Mouse (Mus musculus): ENCODE measurements at regions not wholly inside any gene's neighbourhood (a gene's known extent, or its start where the extent isn't known, plus 50 kb on each side); places are given as distances from the start of the nearest gene placed in this dataset.

DNA sequence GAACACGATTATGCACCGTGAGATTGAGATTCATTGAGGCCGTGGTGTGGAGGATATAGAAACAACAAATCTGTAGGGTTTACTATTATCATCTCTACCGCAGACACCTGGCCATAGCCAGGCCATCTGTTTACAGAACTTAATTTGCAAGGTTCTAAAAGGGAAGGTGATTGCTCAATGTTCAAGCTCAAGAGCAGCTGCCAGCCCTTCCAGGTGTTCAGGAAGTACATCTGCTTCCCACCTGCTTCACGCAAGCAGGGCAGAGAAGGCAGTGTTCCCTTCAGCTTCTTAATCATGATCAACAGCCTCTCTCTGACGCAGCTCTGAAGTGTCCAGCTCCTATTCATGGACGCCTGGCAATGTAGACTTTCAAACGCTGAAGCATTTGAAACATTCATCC lies 202.4 kb upstream of the Prdm1 start:
- no peak for DNase-seq (ENCODE audit: low spot score in 2 of 2)

- no peak for DNase-seq (ENCODE audit: low spot score in 2 of 2)
Observed at GRCm38 (mm10) chr10:44728963-44729362, 200.7 kb upstream of the Prdm1 start.

- DNase-seq (ENCODE audit: low spot score in 2 of 2): no peak
Observed at GRCm38 (mm10) chr10:44724575-44724974, 196.3 kb upstream of the Prdm1 start.

DNA sequence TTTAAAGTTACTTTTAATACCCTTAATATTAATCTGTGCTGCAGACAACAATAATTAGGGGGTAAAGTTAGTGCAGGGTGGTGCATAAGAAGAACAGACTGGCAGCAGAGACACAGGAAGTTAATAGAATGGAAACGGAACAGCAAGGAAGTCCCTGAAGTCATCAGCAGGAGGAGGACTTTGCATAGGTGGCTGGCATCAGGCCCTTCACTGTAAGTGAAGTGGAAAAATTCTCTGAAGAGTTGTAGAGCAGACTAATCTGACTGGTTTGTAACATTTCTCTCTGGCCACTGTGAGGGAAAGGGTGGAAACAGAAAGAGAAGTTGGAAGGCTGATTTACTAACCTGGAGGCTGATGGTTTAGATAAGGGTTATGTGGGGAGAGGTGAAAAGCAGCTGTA lies 195.5 kb upstream of the Prdm1 start:
- DNase-seq (ENCODE audit: low spot score in 2 of 2): no peak

DNA sequence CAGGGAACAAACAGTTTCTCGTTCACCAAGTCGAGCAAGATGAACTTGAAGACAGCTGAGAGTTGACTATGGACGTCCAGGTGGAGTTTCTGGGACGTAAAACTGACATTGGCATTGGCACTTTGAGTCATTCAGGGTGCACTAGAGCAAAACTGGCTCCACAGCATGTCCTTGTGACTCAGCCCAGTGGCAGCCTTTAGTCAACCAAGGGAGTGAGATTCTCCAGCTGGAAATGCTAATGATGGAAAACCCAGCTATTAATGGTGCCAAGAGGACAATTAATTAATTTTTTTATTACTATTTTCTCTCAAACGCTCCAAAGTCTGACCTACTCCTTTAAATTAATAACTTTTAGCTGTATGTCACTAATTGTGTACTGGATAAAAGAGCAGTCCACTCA lies 195.0 kb upstream of the Prdm1 start:
- DNase-seq (ENCODE audit: low spot score in 2 of 2): no peak

DNA sequence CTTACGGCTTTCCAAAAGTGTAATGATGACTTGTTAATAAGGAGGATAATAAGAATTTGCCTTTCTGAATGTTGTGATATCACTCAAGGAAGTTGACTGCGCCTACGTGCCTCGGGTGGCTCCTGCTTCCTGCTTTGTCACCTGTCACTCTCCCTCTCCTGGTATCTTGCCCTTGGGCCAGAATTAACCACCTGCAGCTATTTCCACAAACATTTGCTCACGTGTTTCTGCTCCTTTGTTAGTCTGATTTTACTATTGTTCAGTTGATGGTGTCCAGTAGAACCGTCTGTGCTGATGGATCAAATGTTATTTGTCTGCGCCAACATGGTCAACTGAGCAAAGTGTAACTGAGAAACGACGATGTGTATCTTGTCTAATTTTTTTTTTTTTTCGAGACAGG lies 193.4 kb upstream of the Prdm1 start:
- DNase-seq (ENCODE audit: low spot score in 2 of 2): no peak

GRCm38 (mm10) chr10:44716612-44717011 lies 188.3 kb upstream of the Prdm1 start:
- DNase-seq (ENCODE audit: low spot score in 2 of 2): no peak

DNA sequence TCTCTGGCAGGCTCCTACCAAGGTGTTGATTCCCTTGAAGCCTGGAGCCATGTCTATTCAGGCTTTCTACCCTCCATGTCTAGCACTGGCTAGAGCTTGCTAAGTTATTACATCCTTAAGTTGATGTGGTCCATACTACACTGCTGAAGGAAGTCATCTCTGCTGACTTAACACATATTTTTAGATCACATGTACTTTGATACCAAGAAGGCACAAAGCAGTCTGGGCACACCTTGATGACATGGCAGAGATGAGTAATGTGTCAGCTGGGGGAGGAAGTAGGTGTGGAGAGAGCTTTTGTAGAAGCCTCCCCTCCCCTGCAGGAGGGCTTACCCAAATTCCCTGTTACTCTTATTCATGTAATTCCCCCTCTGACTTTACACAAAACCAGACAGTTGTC lies 187.6 kb upstream of the Prdm1 start:
- DNase-seq (ENCODE audit: low spot score in 2 of 2): no peak

DNA sequence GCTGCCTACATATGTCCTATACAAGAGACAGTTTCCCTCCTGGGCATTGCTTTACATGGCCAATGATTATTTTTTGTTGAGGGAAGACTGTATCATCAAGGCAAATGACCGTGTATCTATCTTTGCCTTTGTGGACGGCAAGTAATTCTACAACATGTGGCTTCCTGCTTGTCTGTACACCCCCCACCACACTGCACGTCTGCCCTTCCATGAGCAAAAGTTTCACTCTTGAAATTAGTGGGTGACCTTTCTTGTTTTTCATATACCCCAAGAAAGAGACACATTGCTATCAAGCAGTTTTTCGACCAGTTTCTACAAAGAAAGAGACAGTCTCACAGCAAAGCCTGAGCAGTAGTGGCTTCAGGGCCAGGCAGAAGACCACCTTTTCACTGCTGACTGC lies 180.5 kb upstream of the Prdm1 start:
- DNase-seq (ENCODE audit: low spot score in 2 of 2): no peak

- DNase-seq (ENCODE audit: low spot score in 2 of 2): no peak
Observed at GRCm38 (mm10) chr10:44704143-44704542, 175.8 kb upstream of the Prdm1 start.

DNA sequence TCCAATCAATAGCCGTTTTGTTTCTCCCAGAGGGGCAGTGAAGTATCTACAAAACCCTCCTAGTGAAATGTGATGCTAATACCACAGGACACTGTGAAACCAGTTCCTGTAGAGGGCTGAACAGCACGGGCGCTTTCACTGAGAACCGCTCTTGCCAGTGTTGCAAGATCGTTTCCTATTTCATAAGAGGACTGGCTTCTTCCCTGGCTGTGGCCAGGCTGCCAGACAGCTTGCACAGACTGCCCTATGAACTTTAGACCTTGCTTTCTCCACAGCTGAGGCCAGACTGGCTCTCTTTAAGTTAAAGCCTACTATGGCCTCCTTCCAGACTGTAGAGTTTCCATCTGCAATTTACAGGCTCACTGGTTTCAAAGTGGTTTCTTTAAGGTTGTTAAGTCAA lies 173.8 kb upstream of the Prdm1 start:
- no peak for DNase-seq (ENCODE audit: low spot score in 2 of 2)

GRCm38 (mm10) chr10:44699988-44700537 lies 171.8 kb upstream of the Prdm1 start:
- no peak for DNase-seq (ENCODE audit: low spot score in 2 of 2)

DNA sequence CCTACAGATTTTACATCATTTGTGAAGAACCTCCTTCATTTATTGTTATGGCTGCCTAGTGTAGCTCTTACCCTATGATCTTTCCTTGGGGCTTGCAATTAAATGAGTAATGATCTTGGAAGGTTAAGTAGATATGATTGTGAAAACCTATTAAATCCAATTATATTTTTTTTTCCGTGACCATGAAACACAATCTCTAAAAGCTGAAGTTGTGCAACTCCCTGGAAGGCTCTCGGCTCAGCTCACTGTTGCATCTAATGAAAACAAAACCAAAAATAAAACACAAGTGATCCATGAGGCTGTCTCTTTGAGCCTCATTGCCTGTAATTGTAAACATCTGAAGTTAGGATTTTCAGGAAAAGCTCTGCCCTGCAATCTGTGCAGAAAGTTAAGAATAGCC lies 169.7 kb upstream of the Prdm1 start:
- no peak for DNase-seq (ENCODE audit: low spot score in 2 of 2)

GRCm38 (mm10) chr10:44696973-44697372 lies 168.7 kb upstream of the Prdm1 start:
- no peak for DNase-seq (ENCODE audit: low spot score in 2 of 2)

DNA sequence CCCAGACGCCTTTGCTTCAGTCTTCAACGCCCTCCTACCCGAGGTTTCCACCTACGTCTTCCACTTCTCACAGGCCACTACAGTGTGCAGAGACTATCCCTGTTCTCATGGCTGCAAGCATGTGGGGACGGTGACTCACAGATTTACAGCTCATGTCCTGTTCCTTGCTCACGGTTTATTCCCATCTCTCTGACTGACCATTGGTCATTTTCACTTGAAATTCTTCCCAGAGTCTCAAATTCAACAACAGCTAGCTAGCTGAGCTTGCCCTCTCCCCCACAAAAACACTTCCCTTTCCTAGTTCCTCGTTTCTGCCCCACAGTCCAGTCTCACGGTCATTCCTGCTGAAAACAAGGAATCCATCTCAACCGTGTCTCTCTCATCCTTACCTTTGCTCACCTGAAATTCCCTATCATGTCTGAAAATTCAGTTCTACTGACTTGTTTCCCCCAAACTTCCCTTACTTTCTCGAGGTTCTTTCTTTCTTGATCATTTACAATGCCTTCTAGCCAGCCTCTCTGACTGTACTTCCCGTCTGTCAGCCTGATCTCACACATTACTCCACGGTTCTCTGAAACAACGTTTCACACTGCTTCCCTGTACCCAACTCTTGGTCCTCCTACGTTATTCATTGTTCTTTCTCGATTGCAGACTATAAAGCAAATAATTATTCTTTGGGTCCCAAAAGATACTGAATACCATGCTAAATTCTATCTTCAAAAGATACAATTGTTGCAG lies 163.5 kb upstream of the Prdm1 start:
- DNase-seq (ENCODE audit: low spot score in 2 of 2): no peak

DNA sequence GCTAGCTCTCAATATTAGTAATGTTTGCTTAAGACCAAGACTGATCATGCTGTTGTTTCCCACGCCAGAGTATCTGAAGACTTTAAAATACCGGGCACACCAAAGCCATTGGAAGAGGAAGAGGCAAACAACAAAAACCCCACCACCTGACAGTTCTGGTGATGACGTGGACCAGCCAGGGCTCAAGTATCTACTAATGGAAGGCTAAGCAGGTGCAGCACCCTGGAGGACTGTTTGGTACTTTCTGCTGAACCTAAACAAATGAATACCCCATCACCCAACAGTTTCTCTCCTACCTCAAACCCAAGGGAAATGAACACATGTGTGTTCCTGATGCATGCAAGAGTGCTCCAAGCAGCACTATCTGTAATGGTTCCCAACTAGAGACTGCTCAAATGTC lies 160.3 kb upstream of the Prdm1 start:
- no peak for DNase-seq (ENCODE audit: low spot score in 2 of 2)

DNA sequence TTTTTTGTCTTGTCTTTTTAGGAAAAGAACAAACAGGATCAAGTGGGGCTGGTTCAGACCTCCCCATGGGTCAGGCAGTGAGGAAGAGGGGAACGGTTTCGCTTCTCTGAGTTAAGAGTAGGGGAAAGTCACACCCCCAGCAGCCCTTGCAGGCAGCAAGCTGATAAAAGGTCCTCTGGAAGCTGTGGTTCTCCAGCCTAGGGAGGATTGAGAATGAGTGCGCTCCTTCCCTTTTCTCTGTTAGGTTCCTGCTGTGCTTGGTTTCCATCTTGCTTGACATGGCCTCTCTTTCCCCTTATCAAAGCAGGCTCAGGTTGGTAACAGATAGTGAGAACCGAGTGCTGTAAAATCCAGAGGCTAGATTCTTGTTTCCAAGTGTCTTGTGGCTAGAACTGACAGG lies 157.8 kb upstream of the Prdm1 start:
- DNase-seq (ENCODE audit: low spot score in 2 of 2): no peak

- DNase-seq (ENCODE audit: low spot score in 2 of 2): peak; percentile 11 to 38
Observed at GRCm38 (mm10) chr10:44685215-44685614, 156.9 kb upstream of the Prdm1 start.

GRCm38 (mm10) chr10:44676506-44676905 lies 148.2 kb upstream of the Prdm1 start:
- DNase-seq (ENCODE audit: low spot score in 2 of 2): no peak

- no peak for DNase-seq (ENCODE audit: low spot score in 2 of 2)
Observed at GRCm38 (mm10) chr10:44665509-44666144, 137.3 kb upstream of the Prdm1 start.

GRCm38 (mm10) chr10:44659499-44659898 lies 131.2 kb upstream of the Prdm1 start:
- no peak for DNase-seq (ENCODE audit: low spot score in 2 of 2)

- DNase-seq (ENCODE audit: low spot score in 2 of 2): no peak
Observed at GRCm38 (mm10) chr10:44653761-44654160, 125.5 kb upstream of the Prdm1 start.

DNA sequence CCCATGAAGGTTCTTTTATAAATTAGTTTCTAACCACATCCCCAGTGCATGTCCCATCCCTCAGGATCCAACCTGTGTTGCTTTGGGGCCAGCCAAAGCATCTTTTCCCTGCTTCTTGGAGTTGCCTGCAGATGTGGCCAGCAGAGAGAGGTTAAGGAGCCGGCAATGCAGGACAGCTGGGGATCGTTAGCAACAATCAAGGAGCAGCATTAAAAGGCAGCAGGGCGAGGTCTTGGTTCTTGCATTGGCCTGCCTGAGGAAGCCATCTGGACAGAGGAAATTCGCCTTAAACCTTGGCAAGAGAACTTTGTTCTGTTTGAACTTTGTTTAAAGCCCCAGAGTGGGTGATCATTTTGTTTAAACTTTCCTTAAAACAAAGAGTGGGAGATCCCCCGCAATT lies 118.7 kb upstream of the Prdm1 start:
- no peak for DNase-seq (ENCODE audit: low spot score in 2 of 2)

Measured in frontal cortex, postnatal 36 days (tissue).